Mouse (Mus musculus) E14TG2a.4 (cell line): ENCODE results near the gene Eif3a.

ENCODE experiments used
- CTCF ChIP-seq: conservative IDR thresholded peaks from 2 replicates; pipeline ENCODE4 v1.5.1; 2014; ENCODE audit warnings: low read length
- NANOG ChIP-seq: IDR thresholded peaks from 2 replicates; pipeline ENCODE4 v1.6.1; 2014; ENCODE audit warnings: borderline replicate concordance, low read length, mixed read lengths

DNA sequence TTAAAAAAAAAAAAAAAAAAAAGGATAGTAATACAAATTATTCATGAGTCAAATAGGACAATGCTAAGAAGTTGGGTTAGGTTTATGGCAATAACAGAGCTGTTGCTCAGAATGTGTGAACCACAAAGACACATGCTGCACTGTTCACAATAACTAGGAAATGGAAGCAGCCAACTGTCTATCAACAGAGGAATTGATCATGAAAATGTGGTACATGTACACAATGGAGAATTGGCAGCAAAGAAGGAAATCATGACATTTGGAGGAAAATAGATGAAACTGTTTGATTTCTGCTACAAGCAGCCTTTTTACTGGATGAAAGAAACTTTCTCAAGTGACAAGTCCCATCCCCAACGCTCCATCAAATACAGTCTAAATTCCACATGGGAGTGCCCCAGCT is 58.5 kb downstream of the Eif3a start:
- TF ChIP-seq CTCF (no peak), NANOG (no peak)
